Mouse (Mus musculus): ENCODE results near the gene Zfp867.

The Zfp867 gene

DNA sequence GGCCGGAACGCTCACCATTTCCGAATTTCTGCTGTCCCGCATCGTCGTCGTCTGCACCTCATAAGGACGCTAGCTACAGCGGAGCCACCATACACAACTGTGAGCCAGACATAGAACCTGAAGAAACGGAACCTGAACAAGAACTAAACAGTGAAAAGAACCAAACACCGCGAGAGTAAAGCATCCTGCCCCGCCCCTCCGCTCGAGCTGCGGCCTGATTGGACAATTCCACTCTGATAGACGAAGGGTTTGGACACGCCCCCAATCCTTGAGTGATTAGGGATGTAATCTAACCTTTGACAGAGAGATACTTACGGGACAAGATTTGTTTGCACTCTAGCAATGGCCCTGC lies at the start of gene Zfp867:
Gene Zfp867 (minus strand): TSS at position 149 of the 352 bp plus-strand sequence.
- peak; percentile 94 to 96 for DNase-seq

DNA sequence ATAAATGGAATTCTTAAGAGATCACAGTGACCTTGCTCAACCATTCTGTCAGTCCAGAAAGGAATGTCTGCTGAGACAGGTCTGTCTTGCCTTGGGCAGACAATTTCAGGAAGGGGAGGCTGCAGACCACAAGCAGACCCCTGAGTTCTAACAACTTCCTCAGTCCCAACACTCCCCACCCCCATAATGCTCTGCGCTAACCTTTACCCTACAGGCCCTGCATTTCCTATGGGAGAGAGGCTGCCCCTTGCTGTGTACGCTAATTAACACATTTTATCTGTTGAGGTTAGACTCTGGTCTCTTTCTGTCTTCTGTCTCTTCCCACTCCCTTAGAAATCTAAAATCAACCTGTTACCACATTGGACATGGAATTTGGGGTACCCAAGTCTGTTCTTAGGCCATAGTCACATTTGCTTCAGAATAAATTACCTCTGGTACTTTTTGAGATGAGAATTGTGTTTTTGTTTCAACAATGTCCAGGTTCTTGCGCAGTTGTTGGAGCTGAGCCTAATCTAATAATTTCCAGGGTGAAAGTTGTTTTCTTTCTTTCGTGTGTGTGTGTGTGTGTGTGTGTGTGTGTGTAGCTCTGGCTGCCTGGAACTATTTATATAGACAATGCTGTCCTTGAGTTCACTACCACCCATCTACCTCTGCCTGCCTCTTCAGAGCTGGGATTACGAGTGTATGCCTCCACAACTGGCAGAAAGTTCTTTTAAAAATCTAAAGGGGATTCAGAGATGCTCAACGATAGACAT lies 47.6 kb upstream of the Zfp867 start:
- no peak for DNase-seq

DNA sequence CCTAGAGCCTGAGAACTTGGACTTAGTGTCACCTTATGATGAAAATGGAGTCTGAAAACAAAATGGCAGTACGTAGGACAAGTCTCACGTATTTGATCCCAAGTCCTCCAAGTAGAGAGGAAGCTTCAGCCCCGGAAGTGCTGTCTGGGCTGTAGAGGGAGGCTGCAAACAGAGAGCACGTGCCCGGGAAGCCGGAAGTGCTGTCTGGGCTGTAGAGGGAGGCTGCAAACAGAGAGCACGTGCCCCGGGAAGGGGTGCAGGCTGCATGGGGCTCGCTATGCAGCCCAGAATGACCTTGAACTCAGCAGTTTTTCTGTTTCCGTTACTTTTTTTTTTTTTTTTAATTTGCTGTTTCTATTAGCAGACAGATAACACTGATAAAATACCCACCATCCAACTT lies 46.0 kb upstream of the Zfp867 start:
- peak in 1 of 2 experiments; percentile 35 for DNase-seq

DNA sequence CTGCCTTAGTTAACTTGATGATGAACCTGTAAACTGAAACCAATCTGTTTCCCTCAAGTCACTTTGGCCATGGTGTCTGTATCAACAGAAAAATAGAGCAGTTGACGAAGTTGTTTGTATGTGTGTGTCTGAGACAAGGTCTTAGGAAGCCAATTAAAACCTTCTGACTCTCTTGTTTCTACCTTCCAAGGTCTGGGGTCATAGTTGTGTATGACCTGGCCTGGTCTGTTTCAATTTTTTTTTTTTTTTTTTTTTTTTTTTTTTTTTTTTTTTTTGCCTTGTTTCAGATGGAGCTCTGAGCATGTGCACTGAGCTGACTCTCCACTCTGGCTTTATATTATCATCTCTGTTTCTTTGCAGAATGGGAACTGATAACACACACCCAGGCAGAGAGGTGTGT lies 45.2 kb upstream of the Zfp867 start:
- no peak for DNase-seq

DNA sequence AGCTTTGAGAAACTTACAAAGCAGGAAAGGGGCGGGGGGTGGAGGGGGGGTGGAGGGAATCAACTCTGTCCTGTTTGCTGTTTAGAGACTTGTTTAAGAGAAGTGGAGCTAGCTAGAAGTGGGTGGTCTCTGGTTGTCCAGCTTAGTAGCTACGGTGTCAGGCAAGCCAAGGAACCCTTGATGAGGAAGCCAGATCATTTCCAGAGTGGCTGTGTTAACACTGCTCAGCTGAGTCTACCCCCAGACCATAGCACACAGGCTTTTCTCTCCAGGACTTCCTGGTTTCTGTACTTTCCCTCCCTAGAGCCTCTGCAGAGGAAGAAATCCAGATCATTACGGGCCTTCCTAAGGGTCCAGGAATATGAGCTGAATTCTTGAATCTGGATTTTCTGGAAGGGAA lies 42.5 kb upstream of the Zfp867 start:
- DNase-seq, result no peak

DNA sequence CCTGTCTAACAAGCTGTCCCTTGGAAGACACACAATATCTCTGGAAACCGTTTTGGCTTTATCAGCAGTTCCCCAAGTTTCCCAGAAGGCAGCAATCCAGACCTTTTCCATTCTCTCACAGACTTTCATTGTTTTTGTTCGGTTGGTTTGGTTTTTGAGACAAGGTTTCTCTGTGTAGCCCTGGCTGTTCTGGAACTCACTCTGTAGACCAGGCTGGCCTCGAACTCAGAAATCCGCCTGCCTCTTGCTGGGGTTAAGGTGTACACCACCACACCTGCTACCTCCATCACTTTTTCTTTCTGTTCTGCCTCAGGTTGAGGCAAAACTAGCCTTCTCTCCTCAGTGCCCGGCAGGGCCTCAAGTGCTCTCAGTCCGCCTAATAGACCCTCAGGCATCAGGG lies 42.1 kb upstream of the Zfp867 start:
- no peak for DNase-seq

DNA sequence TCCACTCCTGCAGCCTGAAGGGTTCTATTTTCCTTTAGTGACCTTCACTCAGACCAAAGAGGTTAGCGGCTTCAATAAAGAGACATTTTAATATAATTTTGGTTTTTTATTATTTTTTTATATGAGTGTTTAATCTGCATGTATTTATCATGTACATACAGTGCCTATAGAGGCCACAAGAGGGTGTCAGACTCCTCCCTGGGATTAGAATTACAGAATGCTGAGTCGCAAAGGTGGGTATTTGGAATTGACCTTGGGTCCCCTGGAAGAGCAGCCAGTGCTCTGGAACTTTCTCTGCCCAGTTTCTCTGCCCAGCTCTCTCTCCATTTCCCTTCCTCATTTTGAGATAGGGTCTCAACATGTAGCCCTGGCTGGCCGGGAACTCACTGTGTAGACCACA lies 41.3 kb upstream of the Zfp867 start:
- no peak for DNase-seq

DNA sequence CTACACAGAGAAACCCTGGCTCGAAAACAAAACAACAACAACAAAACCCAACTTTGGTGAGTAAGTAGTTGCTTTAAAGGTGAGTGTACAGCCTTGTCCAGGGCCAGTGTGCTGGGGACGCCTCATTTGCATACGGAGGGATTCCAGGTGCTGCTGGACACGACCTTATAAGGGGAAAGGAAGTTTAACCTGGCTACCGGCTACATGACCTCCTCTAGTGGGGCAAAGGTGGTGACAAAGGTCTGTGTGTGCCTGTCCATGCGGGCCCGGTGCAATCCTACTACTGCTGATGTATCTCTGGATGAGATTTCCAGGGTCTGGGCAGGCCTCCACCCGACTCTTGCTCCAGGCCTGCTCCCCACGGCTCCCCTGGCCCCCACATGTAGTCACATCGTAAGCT lies 40.5 kb upstream of the Zfp867 start:
- no peak for DNase-seq

DNA sequence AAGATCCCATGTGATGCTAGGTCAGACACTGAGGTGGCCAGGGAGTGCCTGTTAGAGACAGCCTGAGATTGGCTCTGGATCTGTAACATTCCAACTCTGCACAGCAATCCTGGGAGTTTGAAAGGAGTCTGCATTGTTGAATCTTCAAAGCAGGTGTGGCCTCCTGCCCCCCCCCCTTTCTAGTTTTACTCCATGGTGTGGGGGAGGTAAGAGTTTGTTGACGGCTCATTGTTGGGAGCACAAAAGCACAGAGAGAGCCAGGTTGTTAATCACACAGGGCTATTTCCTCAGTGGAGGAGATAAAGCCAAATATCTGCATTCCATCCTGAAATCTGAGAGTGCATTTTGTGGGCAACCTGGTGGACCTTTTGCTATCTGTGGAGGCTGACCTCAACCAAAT lies 39.3 kb upstream of the Zfp867 start:
- DNase-seq, result no peak

DNA sequence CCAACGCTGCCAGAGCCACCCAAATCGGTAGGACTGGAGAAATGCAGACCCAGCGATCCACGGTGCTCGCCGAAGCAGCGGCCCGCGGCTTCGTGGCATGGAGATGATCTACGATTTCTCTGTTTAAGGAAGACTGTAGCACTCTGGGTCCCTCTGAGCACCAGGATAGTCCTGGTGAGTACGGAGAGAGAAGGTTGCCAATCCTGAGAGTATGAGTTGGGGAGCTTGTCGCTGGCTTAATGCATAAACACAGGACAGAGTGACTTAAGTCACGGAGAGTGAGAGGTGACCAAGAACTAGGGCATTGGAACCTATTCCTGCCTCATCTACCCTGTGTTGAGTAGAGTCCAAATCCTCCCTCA lies 34.4 kb upstream of the Zfp867 start:
- no peak for DNase-seq

DNA sequence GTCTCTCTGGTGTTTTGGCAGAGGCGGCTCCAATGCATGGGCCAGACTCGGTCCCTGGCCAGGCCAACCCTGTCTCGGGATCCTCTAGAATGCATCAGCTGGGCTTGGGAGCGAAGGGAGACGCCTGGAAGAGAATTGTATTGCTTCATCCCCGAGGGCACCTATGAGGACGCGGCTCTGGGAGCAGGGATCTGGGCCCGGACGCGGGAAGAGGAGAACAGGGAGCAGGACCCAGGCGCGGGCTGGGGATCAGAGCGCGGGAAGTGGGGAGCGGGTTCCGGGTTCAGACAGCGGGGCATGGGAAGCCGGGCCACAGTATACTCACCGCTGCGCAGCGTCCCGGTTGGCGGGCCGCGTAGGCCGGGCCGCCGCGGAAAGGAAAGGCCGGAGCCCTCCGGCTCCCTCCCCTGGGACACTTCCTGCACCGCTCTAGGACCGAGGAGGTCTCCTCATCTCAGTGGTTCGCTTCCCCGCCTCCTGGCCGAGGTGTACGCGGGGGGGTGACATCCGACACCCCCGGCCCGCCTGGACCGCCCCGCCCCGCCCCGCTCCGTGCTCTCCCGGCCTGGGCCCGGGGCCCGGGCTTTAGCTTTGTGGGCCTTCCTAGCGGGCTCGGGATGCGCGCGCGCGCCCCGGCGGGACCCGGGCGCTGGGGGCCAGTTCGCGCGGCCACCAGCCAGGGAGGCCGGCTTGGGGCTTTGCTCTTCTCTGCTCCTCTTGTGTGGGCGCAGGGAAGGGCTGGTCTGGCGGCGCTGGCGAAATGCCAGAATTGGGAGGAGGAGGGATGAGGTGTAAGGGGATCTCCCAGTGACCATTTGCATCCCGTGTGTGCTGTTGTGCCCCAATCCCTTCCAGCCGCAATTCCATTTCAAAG lies 33.8 kb upstream of the Zfp867 start:
- DNase-seq, result peak; percentile 92 to 95

DNA sequence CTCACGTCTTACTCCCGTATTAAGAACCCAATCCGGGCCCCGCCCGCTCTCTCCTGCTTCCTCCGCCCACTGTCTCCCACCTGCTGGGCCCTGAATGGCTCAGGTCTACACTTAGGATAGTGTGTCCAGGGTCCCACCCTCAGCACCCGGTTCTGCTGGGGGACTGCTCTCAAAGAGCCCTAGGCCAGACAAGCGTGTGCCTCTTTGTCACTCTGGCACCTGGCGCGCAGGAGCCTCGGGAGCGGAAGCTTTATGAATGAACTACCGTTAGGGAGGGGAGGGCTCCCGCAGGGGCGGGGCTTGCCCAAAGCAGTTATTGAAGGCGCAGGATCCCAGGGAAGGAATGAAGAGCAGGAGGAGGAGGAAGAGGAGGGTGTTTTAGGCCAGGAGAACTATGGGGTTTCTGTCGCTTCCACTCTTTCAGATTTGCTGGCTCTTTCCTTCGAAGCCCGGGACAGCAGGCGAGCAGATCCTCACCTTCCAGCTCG lies 33.1 kb upstream of the Zfp867 start:
- DNase-seq, result peak; percentile 73 to 84

DNA sequence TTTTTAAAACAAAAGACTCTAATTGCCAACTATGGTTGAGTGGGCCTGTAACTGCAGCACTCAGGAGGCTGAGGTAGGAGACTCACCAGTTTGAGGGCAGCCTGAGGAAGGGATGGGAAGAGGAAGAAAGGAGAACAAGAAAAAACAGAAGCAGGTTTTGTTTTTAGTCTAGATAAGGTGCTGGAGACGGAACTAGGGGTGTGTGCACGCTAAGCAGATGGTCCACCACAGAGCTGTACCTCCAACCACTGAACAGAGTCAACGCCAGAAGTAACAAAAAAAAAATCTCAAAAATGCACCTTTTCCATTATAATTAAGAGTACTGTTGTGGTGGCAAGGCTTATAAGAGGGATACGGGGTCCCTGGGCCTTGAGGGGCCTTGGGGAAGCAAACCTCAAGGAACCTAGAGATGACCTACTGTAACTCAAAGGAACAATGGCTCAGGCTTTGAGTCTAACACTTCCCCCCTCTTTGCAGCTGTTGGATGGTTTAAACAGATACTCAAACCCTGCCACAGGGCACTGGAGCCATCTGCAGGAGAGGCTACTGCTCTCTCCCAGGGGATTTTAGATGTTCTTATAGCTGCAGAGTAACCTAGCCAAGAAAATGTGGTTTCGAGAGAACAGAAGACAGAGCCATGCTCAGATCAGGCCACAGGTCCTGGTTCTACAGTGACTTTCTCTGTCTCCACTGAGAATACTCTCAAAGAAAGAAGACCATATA lies 29.9 kb upstream of the Zfp867 start:
- DNase-seq, result no peak

DNA sequence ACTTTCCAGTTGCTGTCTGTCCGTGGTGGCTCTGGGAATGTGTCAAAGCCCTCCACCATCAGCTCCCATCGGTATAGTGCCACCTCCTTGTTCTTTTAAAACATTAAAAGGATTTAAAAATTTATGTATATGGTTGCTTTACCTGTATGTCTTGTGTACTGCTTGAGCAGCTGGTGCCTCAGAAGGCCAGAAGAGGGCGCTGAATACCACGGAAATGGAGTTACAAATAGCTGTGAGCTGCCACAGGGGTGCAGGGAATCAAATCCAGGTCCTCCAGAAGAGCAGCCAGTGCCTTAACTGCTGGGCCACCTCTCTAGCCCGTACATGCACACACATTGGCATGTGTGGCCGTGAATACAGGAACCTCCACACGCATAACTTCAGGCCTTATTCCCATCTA lies 25.5 kb upstream of the Zfp867 start:
- DNase-seq, result no peak

DNA sequence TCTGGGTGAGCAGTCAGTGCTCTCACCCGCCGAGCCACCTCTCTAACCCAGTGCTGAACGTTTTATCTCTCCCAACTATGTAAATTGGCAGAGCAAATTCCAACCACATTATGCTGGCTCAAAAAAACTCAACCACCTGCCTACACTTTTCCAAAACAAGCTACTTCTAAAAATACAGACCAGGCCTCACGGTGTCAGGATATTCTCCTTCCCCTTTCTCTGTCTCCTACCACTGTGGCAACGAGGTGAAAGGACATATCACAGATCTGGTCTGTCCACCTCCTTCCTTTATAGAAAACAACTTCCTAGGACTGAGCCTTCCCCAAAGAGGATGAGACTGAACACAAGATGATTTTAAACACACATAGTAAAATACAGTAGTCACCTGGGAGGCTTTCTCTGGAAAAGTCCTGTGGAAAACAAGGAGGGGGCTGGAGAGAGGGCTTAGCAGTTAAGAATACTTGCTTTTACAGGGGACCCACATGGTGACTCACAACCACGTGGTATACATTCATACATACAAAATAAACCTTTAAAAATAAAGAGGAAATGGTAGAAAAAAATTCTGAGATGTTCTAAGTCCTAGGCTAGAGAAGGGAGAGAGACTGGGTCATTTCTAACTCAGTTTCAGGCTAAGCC lies 24.5 kb upstream of the Zfp867 start:
- no peak for DNase-seq

DNA sequence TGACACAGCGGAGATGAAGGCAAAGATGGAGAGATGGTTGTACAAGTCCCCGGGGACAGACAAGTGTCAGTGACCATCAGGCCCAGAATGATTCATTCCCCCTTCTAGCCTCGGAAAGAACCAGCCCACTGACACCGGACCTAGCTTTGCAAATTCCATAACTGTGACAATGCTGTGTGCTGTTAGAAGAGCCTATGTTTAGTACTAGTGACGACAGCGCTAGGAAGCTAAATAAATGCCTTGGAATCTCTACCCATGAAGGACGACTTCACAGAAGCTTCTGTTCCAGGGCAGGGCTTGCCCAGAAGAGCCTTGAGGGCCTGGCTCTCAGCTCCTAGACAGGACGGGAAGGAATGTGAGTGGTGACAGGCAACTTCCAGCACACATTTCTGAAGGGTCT lies 13.9 kb upstream of the Zfp867 start:
- DNase-seq, result no peak

DNA sequence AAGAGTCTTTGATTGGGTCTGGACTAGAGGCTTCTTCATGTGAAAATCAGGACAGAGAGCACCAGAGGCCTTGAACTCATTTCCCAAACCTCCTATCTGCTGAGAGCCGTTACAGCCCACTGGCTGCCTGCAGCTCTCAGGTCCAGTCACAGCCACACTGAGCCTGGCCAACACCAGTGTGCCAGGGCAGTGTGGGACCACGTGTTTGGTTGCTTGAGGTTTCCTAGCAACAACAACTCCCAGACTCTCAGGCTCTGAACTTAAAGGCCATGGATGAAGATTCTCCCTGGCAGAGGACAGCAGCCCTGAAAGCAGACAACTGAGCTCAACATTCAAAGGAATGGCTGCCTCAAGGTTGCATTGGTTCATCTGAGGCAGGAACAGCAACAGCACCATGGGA lies 13.4 kb upstream of the Zfp867 start:
- DNase-seq, result no peak

DNA sequence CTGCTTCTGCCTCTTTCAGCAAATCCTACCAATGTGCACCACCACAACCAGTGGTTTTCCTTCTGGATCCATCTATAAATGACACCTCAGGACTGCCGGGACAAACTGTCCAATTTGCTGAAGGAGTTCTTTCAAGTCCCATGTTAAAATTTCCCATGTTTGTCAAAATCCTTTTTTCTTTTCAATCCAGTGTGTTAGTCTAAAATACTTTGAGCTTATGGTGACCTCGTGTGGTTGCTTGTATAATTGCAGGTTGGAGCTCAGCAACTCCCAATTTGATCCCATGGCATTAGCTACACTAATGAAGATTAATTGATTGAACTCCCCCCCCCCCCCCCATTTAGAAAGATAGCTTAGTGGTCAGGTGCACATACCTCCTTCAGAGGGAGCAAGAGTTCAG lies 10.9 kb upstream of the Zfp867 start:
- DNase-seq, result peak; percentile 63 to 70

DNA sequence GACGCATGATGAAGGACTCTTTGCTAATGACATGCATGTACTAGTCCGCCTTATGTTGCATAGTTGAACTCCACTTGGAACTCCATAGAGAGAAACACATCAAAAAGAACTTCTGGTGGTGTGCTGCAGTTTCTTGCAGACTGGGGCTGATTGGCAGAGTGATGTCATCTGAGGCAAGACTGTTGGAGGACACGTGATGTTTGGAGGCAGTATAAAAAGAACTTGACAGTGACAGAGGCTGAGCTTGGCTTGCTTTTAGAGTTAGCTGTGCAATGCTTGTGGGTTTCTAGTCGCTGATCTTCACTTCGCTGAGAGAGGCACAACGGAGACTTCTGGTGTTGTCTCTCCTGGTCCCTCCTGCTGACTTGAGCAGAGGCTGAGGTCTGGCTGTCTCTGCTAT lies 5.0 kb upstream of the Zfp867 start:
- no peak for DNase-seq

DNA sequence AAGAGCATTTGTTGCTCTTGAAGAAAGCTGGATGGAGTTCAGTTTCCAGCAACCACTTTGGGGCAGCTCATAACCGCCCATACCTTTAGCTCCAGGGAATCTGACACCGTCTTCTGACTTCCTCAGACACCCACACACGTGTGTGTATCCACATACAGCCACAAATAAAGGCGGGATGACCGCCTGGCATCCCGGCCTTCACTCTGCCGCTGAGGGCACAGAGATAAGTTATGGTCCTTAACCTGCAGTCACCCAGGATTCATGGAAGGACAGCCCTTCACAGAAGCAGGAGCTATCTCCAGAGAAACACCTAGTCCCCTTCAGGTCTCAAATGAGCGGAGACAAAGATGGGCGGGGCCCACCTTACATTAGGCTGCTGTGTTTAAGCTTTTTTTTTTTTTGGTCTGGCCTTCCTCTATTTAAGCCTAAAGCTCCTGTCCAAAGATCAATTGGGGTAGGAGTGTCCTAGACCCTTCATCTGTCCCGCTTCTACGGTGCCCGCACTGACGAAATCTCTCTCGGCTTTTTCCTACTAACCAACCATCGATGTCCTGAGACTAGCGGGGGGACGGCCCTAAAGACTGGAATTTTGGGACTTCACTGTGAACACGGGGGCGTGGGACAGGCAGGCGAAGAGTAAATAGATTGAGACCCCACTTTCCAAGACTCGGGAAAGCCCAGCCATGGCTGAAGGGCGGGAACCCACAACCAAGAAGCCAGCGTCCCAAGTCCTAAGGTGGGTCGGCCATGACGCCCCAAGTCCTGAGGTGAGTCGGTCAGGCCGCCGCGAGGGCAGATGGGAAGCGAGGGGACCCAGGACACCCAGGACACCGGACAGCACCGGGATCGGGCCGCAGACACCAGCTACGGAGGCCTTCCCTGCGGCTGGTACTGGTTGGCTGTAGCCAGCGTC lies 605 bp downstream of the Zfp867 start:
- peak in 1 of 2 experiments; percentile 16 for DNase-seq

DNA sequence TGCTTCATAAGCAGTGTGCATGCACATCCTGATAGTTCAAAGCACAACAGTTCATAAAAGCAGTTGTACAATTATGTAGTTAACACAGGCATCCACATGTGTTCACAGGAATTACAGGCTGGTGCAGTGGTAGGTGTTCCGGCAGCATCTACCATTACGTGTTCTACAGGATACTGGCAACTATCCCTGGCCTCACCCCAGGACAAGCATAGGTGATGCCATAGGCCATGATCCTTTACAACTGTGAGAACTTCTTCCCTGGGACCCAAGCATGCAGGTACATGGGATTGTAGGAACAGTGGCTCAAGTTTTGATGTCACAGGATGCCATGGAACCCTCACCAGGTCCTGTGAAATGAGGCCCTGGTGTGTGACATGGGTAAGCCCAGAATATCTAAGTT lies 11.8 kb downstream of the Zfp867 start:
- no peak for DNase-seq

DNA sequence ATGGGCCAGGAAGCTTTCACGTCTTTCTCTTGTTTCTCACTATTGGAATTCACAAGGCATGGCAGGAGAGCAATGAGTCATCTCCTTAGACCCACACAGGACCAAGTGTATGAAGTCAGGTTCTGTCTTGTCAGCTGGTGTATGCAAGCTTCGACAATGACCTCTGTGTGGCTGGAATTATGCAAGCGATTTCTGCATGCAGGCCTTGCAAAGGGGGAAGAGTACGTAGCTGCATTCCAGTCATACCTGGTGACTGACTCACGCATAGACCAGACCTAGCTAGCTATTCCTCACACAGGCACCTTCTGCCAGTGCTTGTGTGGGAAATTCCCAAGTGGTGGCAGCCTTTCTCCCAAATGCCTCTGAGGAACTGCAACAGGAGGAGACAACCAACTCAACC lies 13.3 kb downstream of the Zfp867 start:
- DNase-seq, result peak; percentile 52 to 68

All from kidney, postnatal 4 days (tissue).